Mouse (Mus musculus): ENCODE measurements around the gene Rergl. TPM values are rescaled to one million over a fixed set of nuclear protein-coding genes. Genes with fewer than 3 reads are reported as not detected.

The Rergl gene
- polyA plus RNA-seq (2014; fragmentation: Illumina TruSeq; extraction: RNeasy Lipid Tissue Mini Kit (QIAGEN cat#74804); ENCODE audit: low read depth, low replicate concordance) = not detected

DNA sequence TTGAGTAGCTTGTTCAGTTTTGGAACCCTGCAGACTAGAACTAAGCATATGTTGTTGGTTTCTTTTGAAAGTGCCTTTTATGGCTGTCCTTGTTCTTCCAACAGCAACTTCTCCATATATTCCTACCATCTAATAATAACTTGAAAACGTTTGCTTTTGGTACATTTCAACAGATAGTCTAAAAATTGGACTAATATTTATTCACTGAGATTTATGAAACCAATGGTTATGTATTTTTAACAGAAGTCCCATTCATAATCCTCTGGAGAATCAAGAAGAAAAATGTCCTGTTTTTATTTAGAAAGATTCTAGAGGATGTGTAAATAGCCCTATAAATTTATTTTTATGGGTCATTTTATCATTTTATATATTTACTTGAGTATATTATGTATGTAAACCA is at the start of gene Rergl:
TSS of gene Rergl (minus strand) at position 101 of the 400 bp plus-strand sequence.

Other genes starting within 250 kb of the Rergl start
- gene Pik3c2g, start 85.2 kb upstream of the Rergl start, polyA plus RNA-seq (2014; fragmentation: Illumina TruSeq; extraction: RNeasy Lipid Tissue Mini Kit (QIAGEN cat#74804); ENCODE audit: low read depth, low replicate concordance) = 15.7 TPM

Measured in liver, adult 10 weeks (tissue).